Mouse (Mus musculus) right cerebral cortex, postnatal 10 days (tissue): ENCODE measurements at regions not wholly inside any gene's neighbourhood (a gene's known extent, or its start where the extent isn't known, plus 50 kb on each side); places are given as distances from the start of the nearest gene placed in this dataset.
A peak's percentile ranks its signal among the peaks of the same experiment; 100 is the strongest.
"Not testable (repeated sequence)": the region's sequence is repeated elsewhere in the genome, so short reads cannot be mapped to it uniquely, and the experiment has no call there.

Experiments
- DNase-seq, 2 experiments: peaks; one replicate each; pipeline ENCODE4 v3.0.0; 2021; ENCODE audit warnings: low spot score in 2 of 2

- DNase-seq, result peak; percentile 18 to 19
These were observed 80.2 kb upstream of the Defb33 start for GRCm38 (mm10) chr8:20812164-20812872.

GRCm38 (mm10) chr8:20813493-20813892 lies 79.0 kb upstream of the Defb33 start:
- DNase-seq, result peak in 1 of 2 experiments; percentile 28

GRCm38 (mm10) chr8:20822434-20822833 lies 70.0 kb upstream of the Defb33 start:
- DNase-seq, result peak; percentile 43 to 45

GRCm38 (mm10) chr8:20823219-20823618 lies 69.2 kb upstream of the Defb33 start:
- DNase-seq, result peak; percentile 15 to 28

- not testable (repeated sequence) for DNase-seq
These were observed 53.0 kb upstream of the Defb33 start for GRCm38 (mm10) chr8:20839481-20839880.
